Comparison of ENCODE assay signal across 8 mouse cellular contexts in genomic region chr16:91484387-91484786, GRCm38 (mm10). TPM values are rescaled to one million over a fixed set of nuclear protein-coding genes. Genes with fewer than 3 reads are reported as not detected.
DNase-seq lines count a peak whose midpoint lies in the region; ATAC-seq lines count a peak whose summit lies in the region.

No protein-coding gene starts in this region.

- H3K4me1 ChIP-seq in heart, embryonic 11.5 days (ENCODE audit: control insufficient read depth, insufficient read depth, low read length), result peaks cover 6% of the 10 kb centered on the region
- peaks cover 16% of the 10 kb centered on the region for H3K4me1 ChIP-seq in forebrain, embryonic 12.5 days
- H3K4me1 ChIP-seq in liver, embryonic 12.5 days, result peaks cover 54% of the 10 kb centered on the region

- no peak for DNase-seq in heart, postnatal 14 days
- DNase-seq in ES-CJ7 (ENCODE audit: low read depth, low spot score), result peak; percentile 20
- no peak for DNase-seq in right cerebral cortex, adult 18-20 months
- no peak for DNase-seq in retina, embryonic 14.5 days (ENCODE audit: low spot score)
- DNase-seq in cerebellum, adult 11 months, result no peak

- intact Hi-C loops in heart, postnatal 14 days (cut with DNase I), result loop anchor here (2.0 kb wide), 1 partner anchor 18 kb away; no protein-coding TSS in a partner anchor

- peak overlapping the region; percentile 88 for H3K9ac ChIP-seq in heart, embryonic 11.5 days (ENCODE audit: low read depth, low read length)
- peak overlapping the region; percentile 96 for H3K9ac ChIP-seq in forebrain, embryonic 12.5 days
- peak overlapping the region; percentile 95 for H3K9ac ChIP-seq in liver, embryonic 12.5 days

- ATAC-seq in heart, embryonic 11.5 days (replicated peaks; ENCODE audit: insufficient number of reproducible peaks, low FRiP score, low TSS enrichment), result no peak
- ATAC-seq in forebrain, embryonic 12.5 days (ENCODE audit: low FRiP score), result peak; percentile 18; the same call in 1 of the 2 replicates
- ATAC-seq in liver, embryonic 12.5 days, result no peak

- H3K4me3 ChIP-seq in heart, embryonic 11.5 days (ENCODE audit: low read depth, low read length), result peak overlapping the region; percentile 78
- peak overlapping the region; percentile 86 for H3K4me3 ChIP-seq in forebrain, embryonic 12.5 days (replicated peaks)
- peak overlapping the region; percentile 91 for H3K4me3 ChIP-seq in liver, embryonic 12.5 days

- no peaks in the 10 kb centered on the region for H3K27me3 ChIP-seq in heart, embryonic 11.5 days (ENCODE audit: control insufficient read depth, insufficient read depth, low read length)
- no peaks in the 10 kb centered on the region for H3K27me3 ChIP-seq in forebrain, embryonic 12.5 days
- H3K27me3 ChIP-seq in liver, embryonic 12.5 days (replicated peaks), result no peaks in the 10 kb centered on the region

- H3K36me3 ChIP-seq in heart, embryonic 11.5 days (ENCODE audit: control insufficient read depth, insufficient read depth, low read length), result peaks cover 6% of the 10 kb centered on the region; the same call in 1 of the 2 replicates
- 0 out of 2 replicates have a peak, but pooled peaks cover 7% of the 10 kb centered on the region for H3K36me3 ChIP-seq in forebrain, embryonic 12.5 days (replicated peaks)
- H3K36me3 ChIP-seq in liver, embryonic 12.5 days, result peaks cover 24% of the 10 kb centered on the region

- 46% methylated on average over 17 of the region's 17 CpGs for WGBS in heart, embryonic 11.5 days (ENCODE audit: insufficient replicate concordance)
- WGBS in forebrain, embryonic 12.5 days, result 50% methylated on average over 17 of the region's 17 CpGs
- 48% methylated on average over 17 of the region's 17 CpGs for WGBS in liver, embryonic 12.5 days (ENCODE audit: insufficient replicate concordance)

- H3K4me2 ChIP-seq in heart, embryonic 11.5 days, result peak overlapping the region; percentile 75
- peak overlapping the region; percentile 70 for H3K4me2 ChIP-seq in forebrain, embryonic 12.5 days
- H3K4me2 ChIP-seq in liver, embryonic 12.5 days, result peak overlapping the region; percentile 96

- peak overlapping the region; percentile 94 for H3K27ac ChIP-seq in heart, embryonic 11.5 days (ENCODE audit: low read depth, low read length)
- peak overlapping the region; percentile 97 for H3K27ac ChIP-seq in forebrain, embryonic 12.5 days
- H3K27ac ChIP-seq in liver, embryonic 12.5 days, result peak overlapping the region; percentile 100

- no peaks in the 10 kb centered on the region for H3K9me3 ChIP-seq in heart, embryonic 11.5 days (replicated peaks; ENCODE audit: control insufficient read depth, low read length)
- no peaks in the 10 kb centered on the region for H3K9me3 ChIP-seq in forebrain, embryonic 12.5 days
- H3K9me3 ChIP-seq in liver, embryonic 12.5 days (replicated peaks), result no peaks in the 10 kb centered on the region

RNA-seq across cellular contexts. Expression of gene Ifnar1, which starts 0.7 kb away (rescaled TPM):
- 37.1 and 38.6 TPM in 2 replicates for polyA plus RNA-seq in heart, embryonic 11.5 days (2014; fragmentation: Nextera tagmentation; extraction: Ambion mirVana)
- 10 to 100 TPM; 36.6 to 42.0 TPM for total RNA-seq in heart, postnatal 14 days (2021)
- polyA plus RNA-seq in forebrain, embryonic 12.5 days (2016; fragmentation: Nextera tagmentation; extraction: Ambion mirVana), result 54.7 and 57.7 TPM in 2 replicates
- polyA plus RNA-seq in liver, embryonic 12.5 days (2016; fragmentation: Nextera tagmentation; extraction: Ambion mirVana), result 24.5 and 27.8 TPM in 2 replicates
